Mouse (Mus musculus) E14TG2a.4 (cell line): ENCODE data around the gene Zpld1.

Experiments
- CTCF ChIP-seq: conservative IDR thresholded peaks from 2 replicates; pipeline ENCODE4 v1.5.1; 2014; ENCODE audit warnings: low read length
- NANOG ChIP-seq: IDR thresholded peaks from 2 replicates; pipeline ENCODE4 v1.6.1; 2014; ENCODE audit warnings: borderline replicate concordance, low read length, mixed read lengths
- POU5F1 ChIP-seq: IDR thresholded peaks from 2 replicates; pipeline ENCODE4 v1.6.1; 2014; ENCODE audit warnings: low read length, borderline replicate concordance

- no peak for TF ChIP-seq CTCF
- no peak for TF ChIP-seq NANOG
- no peak for TF ChIP-seq POU5F1
Measured at GRCm38 (mm10) chr16:55345644-55346043, 47.9 kb upstream of the Zpld1 start.
